Mouse (Mus musculus): ENCODE measurements around the gene Cd52.

Gene Cd52

GRCm38 (mm10) chr4:134092382-134093288 lies 2.2 kb downstream of the Cd52 start:
- no peak for DNase-seq (ENCODE audit: extremely low spot score, low read depth, low spot score)

- no peak for DNase-seq (ENCODE audit: extremely low spot score, low read depth, low spot score)
Observed at GRCm38 (mm10) chr4:134091225-134091529, 3.7 kb downstream of the Cd52 start.

GRCm38 (mm10) chr4:134090521-134091224 lies 4.2 kb downstream of the Cd52 start:
- DNase-seq (ENCODE audit: extremely low spot score, low read depth, low spot score) = no peak

- DNase-seq (ENCODE audit: extremely low spot score, low read depth, low spot score) = no peak
Observed at GRCm38 (mm10) chr4:134089029-134089428, 5.9 kb downstream of the Cd52 start.

- no peak for DNase-seq (ENCODE audit: extremely low spot score, low read depth, low spot score)
Observed at GRCm38 (mm10) chr4:134087412-134087811, 7.5 kb downstream of the Cd52 start.

- no peak for DNase-seq (ENCODE audit: extremely low spot score, low read depth, low spot score)
Observed at GRCm38 (mm10) chr4:134084999-134085398, 9.9 kb downstream of the Cd52 start.

GRCm38 (mm10) chr4:134082460-134082859 lies 12.4 kb downstream of the Cd52 start:
- no peak for DNase-seq (ENCODE audit: extremely low spot score, low read depth, low spot score)

GRCm38 (mm10) chr4:134081730-134082386 lies 13.0 kb downstream of the Cd52 start:
- peak; percentile 22 for DNase-seq (ENCODE audit: extremely low spot score, low read depth, low spot score)

GRCm38 (mm10) chr4:134080674-134081073 lies 14.2 kb downstream of the Cd52 start:
- no peak for DNase-seq (ENCODE audit: extremely low spot score, low read depth, low spot score)

GRCm38 (mm10) chr4:134078694-134079093 lies 16.2 kb downstream of the Cd52 start:
- DNase-seq (ENCODE audit: extremely low spot score, low read depth, low spot score) = peak; percentile 26

GRCm38 (mm10) chr4:134068793-134069580 lies 25.9 kb downstream of the Cd52 start:
- no peak for DNase-seq (ENCODE audit: extremely low spot score, low read depth, low spot score)

- DNase-seq (ENCODE audit: extremely low spot score, low read depth, low spot score) = no peak
Observed at GRCm38 (mm10) chr4:134067833-134068544, 26.9 kb downstream of the Cd52 start.

GRCm38 (mm10) chr4:134067383-134067782 lies 27.5 kb downstream of the Cd52 start:
- DNase-seq (ENCODE audit: extremely low spot score, low read depth, low spot score) = no peak

GRCm38 (mm10) chr4:134065431-134066004 lies 29.4 kb downstream of the Cd52 start:
- no peak for DNase-seq (ENCODE audit: extremely low spot score, low read depth, low spot score)

GRCm38 (mm10) chr4:134062561-134062960 lies 32.3 kb downstream of the Cd52 start:
- DNase-seq (ENCODE audit: extremely low spot score, low read depth, low spot score) = no peak

- DNase-seq (ENCODE audit: extremely low spot score, low read depth, low spot score) = no peak
Observed at GRCm38 (mm10) chr4:134061944-134062446, 32.9 kb downstream of the Cd52 start.

GRCm38 (mm10) chr4:134061166-134061830 lies 33.6 kb downstream of the Cd52 start:
- DNase-seq (ENCODE audit: extremely low spot score, low read depth, low spot score) = no peak

GRCm38 (mm10) chr4:134060135-134060865 lies 34.6 kb downstream of the Cd52 start, which contains the start of gene Crybg2:
Gene Crybg2 (plus strand): TSS chr4:134060815.
- no peak for DNase-seq (ENCODE audit: extremely low spot score, low read depth, low spot score)
